Mouse (Mus musculus) embryo, embryonic 11.5 days (tissue): ENCODE measurements around the gene Rnf111.
A peak's percentile ranks its signal among the peaks of the same experiment; 100 is the strongest.

Experiments used
- DNase-seq: peaks from one replicate; pipeline ENCODE4 v3.0.0-alpha.2; 2012; ENCODE audit warnings: low read depth, low spot score

The Rnf111 gene

GRCm38 (mm10) chr9:70396083-70396482 is 107.4 kb downstream of the Rnf111 start:
- no peak for DNase-seq

GRCm38 (mm10) chr9:70395617-70396016 is 107.9 kb downstream of the Rnf111 start:
- DNase-seq, result no peak

- peak; percentile 46 for DNase-seq
Measured at GRCm38 (mm10) chr9:70392563-70392907, 111.0 kb downstream of the Rnf111 start.

GRCm38 (mm10) chr9:70391660-70392562 is 111.6 kb downstream of the Rnf111 start:
- DNase-seq, result no peak

- no peak for DNase-seq
Measured at GRCm38 (mm10) chr9:70391042-70391441, 112.5 kb downstream of the Rnf111 start.

- DNase-seq, result no peak
Measured at GRCm38 (mm10) chr9:70389548-70389947, 114.0 kb downstream of the Rnf111 start.

- no peak for DNase-seq
Measured at GRCm38 (mm10) chr9:70387410-70388119, 116.0 kb downstream of the Rnf111 start.

- DNase-seq, result no peak
Measured at GRCm38 (mm10) chr9:70384958-70385728, 118.4 kb downstream of the Rnf111 start.

- no peak for DNase-seq
Measured at GRCm38 (mm10) chr9:70384494-70384893, 119.0 kb downstream of the Rnf111 start.

- DNase-seq, result no peak
Measured at GRCm38 (mm10) chr9:70383750-70384149, 119.8 kb downstream of the Rnf111 start.

GRCm38 (mm10) chr9:70382091-70382490 is 121.4 kb downstream of the Rnf111 start:
- no peak for DNase-seq

GRCm38 (mm10) chr9:70379502-70380467 is 123.7 kb downstream of the Rnf111 start:
- no peak for DNase-seq
